Mouse (Mus musculus): ENCODE results near the gene Unc93a2. TPM values are rescaled to one million over a fixed set of nuclear protein-coding genes. Genes with fewer than 3 reads are reported as not detected.
A peak's percentile ranks its signal among the peaks of the same experiment; 100 is the strongest.
"Not testable (repeated sequence)": the region's sequence is repeated elsewhere in the genome, so short reads cannot be mapped to it uniquely, and the experiment has no call there.

Gene Unc93a2
- total RNA-seq, 2 experiments from 2014 or later: 0.17 to 0.18 TPM

DNA sequence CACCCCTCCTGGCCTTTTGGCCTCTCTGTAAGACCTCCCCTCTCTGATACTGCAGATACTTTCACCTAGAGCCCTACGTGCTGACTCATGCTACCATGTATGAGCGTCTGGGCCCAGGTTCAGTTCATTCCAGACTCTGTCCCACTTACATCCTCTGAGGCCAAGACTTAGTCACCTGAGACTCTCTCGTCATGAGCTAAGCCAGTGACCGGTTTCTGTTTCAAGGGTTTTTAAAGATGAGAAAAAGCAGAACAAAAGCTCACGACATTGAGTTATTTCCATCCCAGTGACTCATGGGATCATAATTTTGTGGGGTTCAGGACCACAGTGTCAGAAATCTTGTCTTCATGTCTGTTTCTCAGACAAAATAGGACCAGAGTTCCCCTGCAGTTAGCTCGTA is 65.5 kb downstream of the Unc93a2 start:
- intact Hi-C loops (cut with DNase I); H3K27ac ChIP-seq; H3K4me3 ChIP-seq: not testable (repeated sequence)
- DNase-seq: peak; percentile 26

- intact Hi-C loops (cut with DNase I); H3K4me3 ChIP-seq; H3K27ac ChIP-seq; DNase-seq: not testable (repeated sequence)
Observed at GRCm38 (mm10) chr17:7315693-7316382, 69.4 kb downstream of the Unc93a2 start.

Other genes starting within 250 kb of the Unc93a2 start
- 100 to 1,000 TPM in 1 of 2 experiments, 10 to 100 TPM in 1; 86.7 to 120 TPM for gene Rps6ka2, start 215.3 kb downstream of the Unc93a2 start, total RNA-seq (2021)
- not detected for gene Tcp10a, start 60.8 kb downstream of the Unc93a2 start, total RNA-seq (2021)
- gene Ttll2, start 32.8 kb downstream of the Unc93a2 start, total RNA-seq (2021): under 1 TPM in 1 of 2 experiments, not detected in 1; 0.20 TPM
- gene Gm49630, start 13.5 kb downstream of the Unc93a2 start, total RNA-seq (2021): not detected

All from gastrocnemius, adult 2 months (tissue).